Mouse (Mus musculus) embryonic facial prominence, embryonic 14.5 days (tissue): ENCODE measurements around the gene Rap1a. TPM values are rescaled to one million over a fixed set of nuclear protein-coding genes. Genes with fewer than 3 reads are reported as not detected.

Source experiments
- ATAC-seq: fragments of 200-750 bp; cut with Nextera tagmentation; 2 replicates; pipeline ENCODE4 v1.8.0; 2017; ENCODE audit warnings: low read depth, moderate number of reproducible peaks, moderate TSS enrichment
- DNase-seq: peaks from one replicate; pipeline ENCODE4 v3.0.0-alpha.2; 2015; ENCODE audit warnings: low spot score
- H3K27ac ChIP-seq: fragments of 300-500 bp; sonication (generic); replicated peaks from 2 replicates; pipeline ENCODE4 v1.5.1; 2014; ENCODE audit warnings: low read depth, mild to moderate bottlenecking, low read length, moderate library complexity
- H3K27me3 ChIP-seq: fragments of 300-500 bp; sonication (generic); replicated peaks from 2 replicates; pipeline ENCODE4 v1.6.1; 2014; ENCODE audit warnings: low read length; ENCODE audit not compliant: control insufficient read depth, insufficient read depth
- H3K36me3 ChIP-seq: fragments of 300-500 bp; sonication (generic); 2 replicates; pipeline ENCODE4 v1.6.1; 2014; ENCODE audit warnings: low read length, mixed read lengths; ENCODE audit not compliant: control insufficient read depth, insufficient read depth
- H3K4me1 ChIP-seq: fragments of 300-500 bp; sonication (generic); 2 replicates; pipeline ENCODE4 v1.6.1; 2014; ENCODE audit warnings: antibody characterized with exemption, low read length; ENCODE audit not compliant: control insufficient read depth, insufficient read depth
- H3K4me2 ChIP-seq: fragments of 300-500 bp; sonication (generic); 2 replicates; pipeline ENCODE4 v1.6.1; 2014; ENCODE audit warnings: low read depth, mild to moderate bottlenecking, low read length, moderate library complexity, mixed read lengths
- H3K4me3 ChIP-seq: fragments of 300-500 bp; sonication (generic); 2 replicates; pipeline ENCODE4 v1.5.1; 2014; ENCODE audit warnings: low read depth, mild to moderate bottlenecking, low read length
- H3K9ac ChIP-seq: fragments of 300-500 bp; sonication (generic); 2 replicates; pipeline ENCODE4 v1.6.1; 2014; ENCODE audit warnings: low read depth, mild to moderate bottlenecking, low read length, moderate library complexity, mixed read lengths
- H3K9me3 ChIP-seq: fragments of 300-500 bp; sonication (generic); 2 replicates; pipeline ENCODE4 v1.6.1; 2016; ENCODE audit warnings: low read length; ENCODE audit not compliant: control insufficient read depth
- WGBS: fragments of 180-500 bp; shearing (Covaris S2); extraction: QIAGEN DNeasy Blood & Tissue Kit; methylation state at CpG from one replicate; pipeline ENCODE4 v1.1.7; 2014; 5-methylcytosine and 5-hydroxymethylcytosine counted together
- polyA plus RNA-seq: library from polyadenylated mRNA; unstranded; fragments of >200 nt; fragmentation: Nextera tagmentation; extraction: Ambion mirVana; gene quantifications from 2 replicates; pipeline ENCODE4 v1.2.1, GENCODE M21; 2014

Gene Rap1a
- polyA plus RNA-seq, 1 experiment from 2014 or later, result 92.9 TPM

DNA sequence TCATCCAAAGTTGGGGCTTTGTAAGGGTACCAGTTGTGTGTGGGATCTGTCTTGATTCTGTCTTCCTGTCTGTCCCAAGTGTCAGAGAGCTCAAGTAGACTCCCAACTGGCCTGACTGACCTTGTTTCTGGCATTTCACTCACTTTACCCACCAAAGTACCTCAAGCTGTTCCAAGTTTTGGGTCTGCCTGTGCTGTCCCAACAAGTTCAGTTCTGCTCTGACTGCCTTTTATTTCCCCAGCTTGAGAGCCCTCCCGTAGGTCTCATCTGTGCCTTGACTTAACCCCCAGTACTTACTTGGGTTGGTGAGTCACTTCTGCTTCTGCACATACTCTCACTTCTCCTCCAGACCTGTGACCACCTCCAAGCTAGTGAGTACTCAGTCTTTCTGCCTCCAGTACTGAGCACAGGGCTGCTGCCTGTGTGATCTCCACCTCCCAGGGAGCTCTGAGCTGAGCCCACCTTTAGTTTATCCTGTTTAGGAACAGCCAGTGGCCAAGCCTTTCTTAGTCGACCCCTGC lies 79.4 kb downstream of the Rap1a start:
- Histone ChIP-seq H3K9me3 (no peaks in the 10 kb centered on the region), H3K27ac (no peak overlapping the region), H3K4me2 (no peak overlapping the region), H3K27me3 (no peaks in the 10 kb centered on the region), H3K9ac (no peak overlapping the region), H3K4me3 (no peak overlapping the region), H3K36me3 (no peaks in the 10 kb centered on the region), H3K4me1 (peaks cover 9% of the 10 kb centered on the region; the same call in 1 of the 2 replicates)
- DNase-seq (no peak), ATAC-seq (no peak)
- WGBS, result 69% methylated on average over 2 of the region's 2 CpGs

DNA sequence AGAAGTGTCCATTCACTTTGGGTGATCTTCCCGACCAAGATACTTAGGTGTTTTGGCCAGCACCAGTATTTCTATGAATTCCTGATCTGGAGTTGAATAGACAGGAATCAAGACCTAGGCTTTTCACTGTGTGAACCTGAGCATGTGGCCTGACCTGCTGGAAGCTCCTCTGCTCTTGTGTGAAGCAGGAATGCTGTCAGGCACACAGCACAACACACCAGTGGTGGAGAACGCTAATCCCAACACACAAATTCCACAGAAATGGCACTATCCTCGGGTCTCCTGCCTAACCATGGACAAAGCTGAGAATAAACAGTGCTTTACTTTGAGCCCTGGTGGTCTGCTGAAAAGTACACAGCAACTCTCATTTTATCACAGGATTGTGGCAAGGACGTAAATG lies 80.6 kb downstream of the Rap1a start:
- whole genome bisulfite sequencing, result 70% methylated on average over 4 of the region's 4 CpGs
- H3K9me3 ChIP-seq, result no peaks in the 10 kb centered on the region
- DNase-seq (no peak), ATAC-seq (no peak)
- H3K36me3 ChIP-seq, result no peaks in the 10 kb centered on the region
- H3K4me3 ChIP-seq, result no peak overlapping the region
- H3K4me2 ChIP-seq, result no peak overlapping the region
- H3K27ac ChIP-seq, result no peak overlapping the region
- no peaks in the 10 kb centered on the region for H3K27me3 ChIP-seq
- peaks cover 9% of the 10 kb centered on the region; the same call in 1 of the 2 replicates for H3K4me1 ChIP-seq
- H3K9ac ChIP-seq, result no peak overlapping the region

DNA sequence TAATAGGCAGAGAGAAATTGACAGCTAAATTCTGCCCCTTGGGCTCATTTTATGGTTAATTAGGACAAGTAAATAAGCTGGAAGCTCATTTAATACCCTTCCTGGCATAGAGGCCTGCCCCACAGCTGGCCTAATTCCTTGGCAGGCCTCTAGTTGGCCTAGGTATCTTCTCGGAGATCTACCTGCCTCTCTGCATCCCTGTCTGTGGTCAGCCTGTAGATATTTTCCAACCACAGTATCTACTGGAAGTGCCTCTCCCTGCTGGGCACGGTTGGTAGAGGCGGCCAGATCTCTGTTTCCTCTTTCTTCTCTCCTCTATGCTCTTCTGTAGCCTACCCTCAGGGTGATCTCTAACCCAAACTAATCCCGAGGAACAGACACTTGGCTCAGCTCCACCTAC lies 81.2 kb downstream of the Rap1a start:
- ATAC-seq (no peak), DNase-seq (no peak)
- H3K36me3 ChIP-seq, result no peaks in the 10 kb centered on the region
- H3K9me3 ChIP-seq, result no peaks in the 10 kb centered on the region
- no peak overlapping the region for H3K27ac ChIP-seq
- no peaks in the 10 kb centered on the region for H3K27me3 ChIP-seq
- WGBS, result 60% methylated on average over 4 of the region's 4 CpGs
- no peak overlapping the region for H3K4me2 ChIP-seq
- no peak overlapping the region for H3K9ac ChIP-seq
- peaks cover 9% of the 10 kb centered on the region; the same call in 1 of the 2 replicates for H3K4me1 ChIP-seq
- no peak overlapping the region for H3K4me3 ChIP-seq

DNA sequence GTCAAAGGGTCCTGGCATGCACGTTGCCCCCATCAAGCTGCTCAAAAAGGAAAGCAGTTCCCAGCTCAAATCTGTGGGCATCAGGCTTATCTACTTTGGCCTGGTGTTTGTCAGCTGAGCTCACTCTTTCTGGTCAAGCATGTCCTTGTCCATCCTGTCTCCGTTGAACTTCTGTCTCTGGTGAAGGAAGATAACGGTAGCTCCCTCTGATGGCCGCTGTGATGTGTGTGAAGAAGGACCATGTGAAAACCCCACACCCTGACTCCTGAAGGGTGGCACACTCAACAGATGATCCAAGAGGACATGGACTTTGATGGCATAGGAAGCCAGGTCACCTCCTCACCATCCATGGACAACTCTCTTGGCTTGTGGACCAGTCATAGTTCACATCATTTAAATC lies 82.4 kb downstream of the Rap1a start:
- WGBS, result 46% methylated on average over 4 of the region's 4 CpGs
- Histone ChIP-seq H3K27me3 (no peaks in the 10 kb centered on the region), H3K36me3 (no peaks in the 10 kb centered on the region), H3K9me3 (no peaks in the 10 kb centered on the region), H3K9ac (no peak overlapping the region), H3K4me2 (no peak overlapping the region), H3K27ac (no peak overlapping the region), H3K4me3 (no peak overlapping the region), H3K4me1 (peaks cover 17% of the 10 kb centered on the region)
- ATAC-seq (no peak), DNase-seq (no peak)

DNA sequence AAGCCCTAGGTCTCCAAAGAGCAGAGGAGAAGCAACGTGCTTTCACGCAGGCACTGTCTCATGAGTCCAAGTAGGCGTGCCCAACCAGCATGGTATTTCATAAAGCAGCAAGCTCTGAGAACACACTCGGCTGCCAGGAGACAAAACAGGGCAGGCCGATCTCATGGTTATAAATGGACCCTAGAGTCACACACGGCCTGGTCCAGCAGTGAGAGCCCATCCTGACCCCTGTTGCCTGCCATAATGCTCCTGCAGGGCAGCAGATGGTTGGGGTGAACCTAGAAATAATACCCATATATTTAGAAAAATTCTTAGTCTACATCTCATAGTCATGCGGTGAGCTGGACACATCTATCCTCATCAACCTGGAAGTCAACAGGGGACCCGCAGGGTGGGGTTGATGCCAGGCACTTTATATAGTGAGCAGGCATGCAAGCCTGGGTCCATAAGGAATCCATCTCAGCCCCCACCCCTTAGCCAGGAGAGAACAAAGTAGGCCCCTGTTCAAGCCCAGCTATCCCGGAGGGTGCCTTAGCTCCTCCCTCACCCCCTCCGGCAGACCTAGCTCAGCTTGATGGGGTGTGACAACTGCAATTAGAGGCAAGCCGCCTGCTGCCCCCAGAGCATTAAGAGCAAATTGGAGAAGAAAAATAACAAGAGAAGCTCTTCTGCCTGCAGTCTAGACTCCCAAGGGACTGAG lies 83.1 kb downstream of the Rap1a start:
- no peak overlapping the region for H3K4me2 ChIP-seq
- H3K9me3 ChIP-seq, result no peaks in the 10 kb centered on the region
- H3K36me3 ChIP-seq, result no peaks in the 10 kb centered on the region
- WGBS, result 42% methylated on average over 11 of the region's 11 CpGs
- peaks cover 21% of the 10 kb centered on the region for H3K4me1 ChIP-seq
- ATAC-seq (peak; percentile 55), DNase-seq (peak; percentile 77)
- 0 out of 2 replicates have a peak overlapping the region, but pooled peaks have one; percentile 4 for H3K27ac ChIP-seq
- no peaks in the 10 kb centered on the region for H3K27me3 ChIP-seq
- no peak overlapping the region for H3K9ac ChIP-seq
- no peak overlapping the region for H3K4me3 ChIP-seq

DNA sequence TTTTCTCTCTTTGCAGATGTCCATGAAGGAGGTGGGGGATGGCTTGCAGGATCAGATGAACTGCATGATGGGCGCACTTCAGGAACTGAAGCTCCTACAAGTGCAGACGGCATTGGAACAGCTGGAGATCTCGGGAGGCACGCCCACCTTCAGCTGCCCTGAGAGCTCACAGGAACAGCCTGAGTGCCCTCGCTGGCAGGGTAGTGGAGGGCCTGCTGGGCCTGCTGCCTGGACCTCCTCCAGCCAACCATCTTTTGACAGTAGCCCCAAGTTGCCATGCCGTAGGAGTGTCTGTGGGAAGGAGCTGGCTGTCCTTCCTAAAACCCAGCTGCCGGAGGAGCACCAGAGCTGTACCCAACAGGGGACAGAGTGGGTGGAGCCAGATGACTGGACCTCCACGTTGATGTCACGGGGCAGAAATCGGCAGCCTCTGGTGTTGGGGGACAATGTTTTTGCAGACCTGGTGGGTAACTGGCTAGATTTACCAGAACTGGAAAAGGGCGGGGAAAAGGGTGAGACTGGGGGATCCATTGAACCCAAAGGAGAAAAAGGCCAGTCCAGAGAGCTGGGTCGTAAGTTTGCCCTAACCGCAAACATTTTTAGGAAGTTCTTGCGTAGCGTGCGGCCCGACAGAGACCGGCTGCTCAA lies 84.7 kb downstream of the Rap1a start:
- H3K9ac ChIP-seq, result no peak overlapping the region
- H3K27me3 ChIP-seq, result no peaks in the 10 kb centered on the region
- H3K36me3 ChIP-seq, result no peaks in the 10 kb centered on the region
- ATAC-seq (peak; percentile 14; the same call in 1 of the 2 replicates), DNase-seq (peak; percentile 81)
- peaks cover 21% of the 10 kb centered on the region for H3K4me1 ChIP-seq
- H3K4me2 ChIP-seq, result no peak overlapping the region
- 60% methylated on average over 18 of the region's 18 CpGs for WGBS
- peak overlapping the region; percentile 1; the same call in 1 of the 2 replicates for H3K27ac ChIP-seq
- H3K4me3 ChIP-seq, result no peak overlapping the region
- no peaks in the 10 kb centered on the region for H3K9me3 ChIP-seq

DNA sequence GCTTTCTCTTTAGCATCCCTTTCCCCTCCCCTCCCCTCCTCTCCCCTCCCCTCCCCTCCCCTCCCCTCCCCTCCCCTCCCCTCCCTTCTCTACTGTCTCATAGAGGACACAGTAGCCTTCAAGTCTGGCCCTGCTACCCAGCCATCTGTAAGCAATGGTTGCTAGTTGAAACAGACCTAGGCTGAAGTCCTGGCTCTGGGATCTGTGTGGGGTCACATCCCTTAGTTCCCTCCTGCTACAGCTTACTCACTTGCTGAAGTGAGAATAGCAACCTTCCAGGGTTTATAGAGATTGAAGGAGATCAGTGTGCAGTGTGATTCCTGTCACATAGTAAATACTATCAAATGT lies 86.3 kb downstream of the Rap1a start:
- no peak overlapping the region for H3K9ac ChIP-seq
- ATAC-seq (no peak), DNase-seq (no peak)
- H3K4me3 ChIP-seq, result no peak overlapping the region
- H3K27ac ChIP-seq, result no peak overlapping the region
- H3K9me3 ChIP-seq, result no peaks in the 10 kb centered on the region
- no peaks in the 10 kb centered on the region for H3K27me3 ChIP-seq
- no peak overlapping the region for H3K4me2 ChIP-seq
- H3K36me3 ChIP-seq, result no peaks in the 10 kb centered on the region
- H3K4me1 ChIP-seq, result peaks cover 25% of the 10 kb centered on the region

DNA sequence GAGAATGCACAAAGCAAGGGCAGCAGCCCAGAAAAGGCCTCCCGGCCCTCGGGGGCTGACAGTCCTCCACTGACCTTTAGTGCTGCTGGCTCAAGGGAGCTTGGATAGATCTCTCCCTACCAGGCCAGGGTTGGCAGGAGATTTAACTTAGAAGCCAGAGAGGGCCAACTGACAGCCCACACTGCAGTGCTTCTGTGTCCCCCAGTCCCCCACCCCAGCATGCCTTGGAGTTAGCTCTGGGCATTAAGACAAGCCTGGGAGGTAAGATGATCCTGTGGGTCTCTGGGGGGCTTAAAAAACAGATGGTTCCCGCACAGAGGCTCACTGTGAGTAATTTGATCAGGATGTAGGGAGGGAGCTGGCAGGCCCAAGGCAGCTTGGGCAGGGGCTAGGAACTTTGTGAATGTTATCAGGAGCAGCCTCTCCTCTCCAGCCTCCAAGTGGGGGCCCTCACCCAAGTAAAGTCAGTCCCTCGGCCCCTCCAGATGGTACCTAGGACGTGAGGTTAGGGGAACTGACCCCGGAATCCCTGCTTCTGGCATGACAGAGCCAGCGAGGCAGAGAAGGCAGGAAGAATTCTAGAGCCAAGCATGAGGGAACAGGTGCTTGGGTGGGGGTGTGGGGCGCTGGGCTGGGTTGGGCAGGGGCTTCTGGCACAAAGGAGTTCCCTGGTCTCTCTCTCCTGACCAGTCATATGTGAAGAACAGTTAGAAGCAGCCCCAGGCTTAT lies 86.9 kb downstream of the Rap1a start:
- WGBS, result 4% methylated on average over 8 of the region's 8 CpGs
- Histone ChIP-seq H3K27ac (peak overlapping the region; percentile 77), H3K9me3 (no peaks in the 10 kb centered on the region), H3K9ac (no peak overlapping the region), H3K36me3 (no peaks in the 10 kb centered on the region), H3K27me3 (no peaks in the 10 kb centered on the region), H3K4me1 (peaks cover 25% of the 10 kb centered on the region), H3K4me2 (no peak overlapping the region), H3K4me3 (no peak overlapping the region)
- DNase-seq (peak; percentile 89), ATAC-seq (peak; percentile 82)
